Mouse (Mus musculus): ENCODE results near the gene Tedc1.

The Tedc1 gene

DNA sequence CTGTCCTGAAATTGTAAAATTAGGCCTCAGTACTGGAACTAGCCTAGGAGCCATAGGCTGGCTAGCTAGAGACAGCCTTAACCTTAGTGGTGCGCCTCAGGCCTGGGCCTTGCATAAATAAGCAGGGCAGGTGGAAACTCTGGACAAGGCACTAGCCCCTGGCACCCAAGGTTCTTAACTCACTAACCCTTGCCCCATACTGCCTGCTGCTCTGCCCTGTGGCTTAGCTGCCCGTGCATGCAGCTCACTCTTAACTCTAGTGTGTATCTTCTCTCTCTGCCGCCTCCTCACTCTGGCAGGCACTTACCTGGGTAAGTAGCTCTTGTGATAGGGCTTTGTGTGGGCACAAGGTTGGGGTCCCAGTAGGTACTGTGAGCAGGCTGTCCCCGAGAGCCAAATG lies 21.7 kb upstream of the Tedc1 start:
- no peak for DNase-seq (ENCODE audit: low read depth, low spot score)
- H3K27me3 ChIP-seq (ENCODE audit: control insufficient read depth, insufficient read depth, low read length, poor library complexity, severe bottlenecking), result no peaks in the 10 kb centered on the region

DNA sequence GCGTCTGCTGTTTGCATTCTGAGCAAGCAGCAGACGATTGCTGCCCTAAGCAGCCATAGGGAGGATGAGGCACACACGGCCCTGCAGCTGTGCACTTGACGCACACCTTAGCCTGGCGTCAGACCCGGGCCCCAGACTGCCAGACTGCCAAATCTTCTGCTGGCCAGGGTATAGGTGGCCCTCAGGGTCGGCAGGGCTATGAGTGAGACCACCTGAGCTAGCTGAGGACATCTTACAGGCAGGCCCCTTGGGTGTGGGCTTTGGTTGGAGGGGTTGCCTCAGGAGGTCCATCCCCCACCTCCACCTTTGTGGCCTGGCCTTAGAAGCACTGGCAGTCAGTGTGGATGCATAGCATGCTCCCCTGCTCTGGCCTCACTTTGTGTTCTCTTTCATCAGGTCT lies 20.8 kb upstream of the Tedc1 start:
- no peak for DNase-seq (ENCODE audit: low read depth, low spot score)
- Histone ChIP-seq H3K27me3 (ENCODE audit: control insufficient read depth, insufficient read depth, low read length, poor library complexity, severe bottlenecking) (no peaks in the 10 kb centered on the region), H3K36me3 (ENCODE audit: control insufficient read depth, insufficient read depth, low read length, poor library complexity, severe bottlenecking) (peaks cover 4% of the 10 kb centered on the region)

More for the DNA sequence above, 21.7 kb upstream of the Tedc1 start:
- peaks cover 4% of the 10 kb centered on the region for H3K36me3 ChIP-seq (ENCODE audit: control insufficient read depth, insufficient read depth, low read length, poor library complexity, severe bottlenecking)

- H3K36me3 ChIP-seq (ENCODE audit: control insufficient read depth, insufficient read depth, low read length, poor library complexity, severe bottlenecking), result peaks cover 4% of the 10 kb centered on the region; the same call in 1 of the 2 replicates
- no peak for DNase-seq (ENCODE audit: low read depth, low spot score)
- no peaks in the 10 kb centered on the region for H3K27me3 ChIP-seq (ENCODE audit: control insufficient read depth, insufficient read depth, low read length, poor library complexity, severe bottlenecking)
These were observed 19.7 kb upstream of the Tedc1 start for GRCm38 (mm10) chr12:113136492-113137020.

DNA sequence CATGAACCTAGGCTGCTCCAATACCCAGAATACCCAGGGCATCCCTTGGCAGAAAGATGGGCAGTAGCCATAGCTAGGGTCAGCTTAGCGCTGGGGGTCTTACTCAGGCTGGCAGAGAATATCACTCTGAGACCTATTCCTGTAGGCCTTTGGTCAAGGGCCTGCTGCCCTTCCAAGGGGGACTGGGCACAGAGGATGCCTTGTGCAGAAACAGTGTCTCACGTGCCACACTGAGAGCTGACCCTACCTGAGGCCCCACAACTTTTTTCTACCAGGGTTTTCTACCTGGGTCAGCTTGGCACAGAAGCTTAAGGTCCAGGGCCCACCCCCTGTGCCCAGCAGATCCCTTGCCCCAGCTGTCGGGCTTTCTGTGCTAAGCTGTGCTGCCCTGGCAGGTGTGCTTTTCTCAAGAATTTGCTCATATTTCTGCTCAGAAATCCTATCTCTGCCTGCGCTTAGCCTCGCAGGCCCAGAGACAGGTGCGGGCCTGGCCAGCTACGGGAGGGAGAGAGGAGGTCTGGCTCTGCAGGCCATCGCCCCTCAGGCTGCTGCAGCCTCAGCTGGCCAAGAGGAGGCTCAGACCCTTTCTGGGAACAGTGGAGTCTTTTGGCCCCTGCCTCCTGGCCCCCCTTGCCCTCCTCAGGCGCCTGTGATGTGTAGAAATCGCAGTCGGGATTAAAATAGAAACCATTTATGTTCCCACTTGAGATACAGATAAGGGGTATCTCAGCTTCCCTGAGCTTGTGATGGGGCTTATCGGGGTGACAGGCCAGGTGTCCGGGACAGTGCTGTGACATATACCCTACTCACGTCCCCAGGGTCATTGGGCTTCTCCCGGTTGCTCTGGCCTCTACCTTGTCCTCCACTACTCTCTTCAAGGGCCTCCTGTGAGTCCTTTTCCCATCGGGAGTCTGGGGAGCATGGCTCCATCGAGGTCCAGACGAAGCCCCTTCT lies 18.7 kb upstream of the Tedc1 start:
- peaks cover 4% of the 10 kb centered on the region; the same call in 1 of the 2 replicates for H3K36me3 ChIP-seq (ENCODE audit: control insufficient read depth, insufficient read depth, low read length, poor library complexity, severe bottlenecking)
- no peaks in the 10 kb centered on the region for H3K27me3 ChIP-seq (ENCODE audit: control insufficient read depth, insufficient read depth, low read length, poor library complexity, severe bottlenecking)

GRCm38 (mm10) chr12:113138291-113138690 lies 17.9 kb upstream of the Tedc1 start:
- DNase-seq (ENCODE audit: low read depth, low spot score), result no peak
- Histone ChIP-seq H3K27me3 (ENCODE audit: control insufficient read depth, insufficient read depth, low read length, poor library complexity, severe bottlenecking) (no peaks in the 10 kb centered on the region), H3K36me3 (ENCODE audit: control insufficient read depth, insufficient read depth, low read length, poor library complexity, severe bottlenecking) (peaks cover 4% of the 10 kb centered on the region; the same call in 1 of the 2 replicates)

More for the DNA sequence above, 18.7 kb upstream of the Tedc1 start:
- no peak for DNase-seq (ENCODE audit: low read depth, low spot score)

DNA sequence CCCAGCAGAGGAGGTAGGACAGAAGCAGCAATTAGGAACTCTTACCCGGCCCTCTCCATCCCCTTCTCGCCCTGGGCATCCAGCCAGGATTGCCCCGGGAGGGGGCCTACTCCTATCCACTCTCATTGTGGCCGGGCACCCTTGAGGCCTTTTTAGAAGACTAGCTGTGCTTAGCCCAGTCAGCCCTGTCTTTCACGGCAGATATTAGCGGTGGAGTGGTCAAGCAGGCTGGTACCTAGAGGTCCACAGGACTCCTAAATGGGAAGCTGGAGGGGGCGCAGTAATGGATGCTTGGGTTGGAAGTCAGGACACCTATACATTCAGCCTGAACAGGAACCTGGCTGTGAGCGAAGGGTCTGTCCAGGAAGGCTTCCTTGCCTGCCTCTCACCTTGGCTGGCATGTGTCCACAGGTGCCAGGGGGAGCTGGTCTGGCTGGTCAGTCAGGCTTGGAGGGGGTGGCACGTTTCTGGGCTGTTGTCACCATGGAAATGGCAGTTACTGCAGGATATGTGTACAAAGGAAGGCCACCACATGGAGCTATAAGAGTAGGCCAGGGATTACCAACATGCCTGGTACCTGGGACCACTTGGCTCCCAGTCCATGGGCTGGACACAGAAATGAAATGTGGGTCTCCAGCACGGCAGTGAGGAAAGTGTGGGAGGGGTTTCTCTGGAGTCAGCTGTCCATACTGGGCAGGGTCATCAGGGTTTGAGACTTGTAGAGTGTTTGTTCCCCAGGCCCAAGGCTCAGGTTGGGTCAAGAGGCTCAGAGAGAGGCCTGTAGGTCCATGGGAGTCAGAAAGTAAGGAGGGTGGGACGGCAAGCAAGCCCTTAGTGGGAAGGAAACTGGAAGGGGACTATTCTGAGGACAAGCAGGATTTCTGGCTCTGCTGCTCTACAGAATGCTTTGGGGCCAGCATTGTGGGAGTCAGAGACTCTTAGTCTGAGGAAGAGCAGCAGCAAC lies 17.0 kb upstream of the Tedc1 start:
- H3K36me3 ChIP-seq (ENCODE audit: control insufficient read depth, insufficient read depth, low read length, poor library complexity, severe bottlenecking), result peaks cover 4% of the 10 kb centered on the region; the same call in 1 of the 2 replicates
- DNase-seq (ENCODE audit: low read depth, low spot score), result no peak

DNA sequence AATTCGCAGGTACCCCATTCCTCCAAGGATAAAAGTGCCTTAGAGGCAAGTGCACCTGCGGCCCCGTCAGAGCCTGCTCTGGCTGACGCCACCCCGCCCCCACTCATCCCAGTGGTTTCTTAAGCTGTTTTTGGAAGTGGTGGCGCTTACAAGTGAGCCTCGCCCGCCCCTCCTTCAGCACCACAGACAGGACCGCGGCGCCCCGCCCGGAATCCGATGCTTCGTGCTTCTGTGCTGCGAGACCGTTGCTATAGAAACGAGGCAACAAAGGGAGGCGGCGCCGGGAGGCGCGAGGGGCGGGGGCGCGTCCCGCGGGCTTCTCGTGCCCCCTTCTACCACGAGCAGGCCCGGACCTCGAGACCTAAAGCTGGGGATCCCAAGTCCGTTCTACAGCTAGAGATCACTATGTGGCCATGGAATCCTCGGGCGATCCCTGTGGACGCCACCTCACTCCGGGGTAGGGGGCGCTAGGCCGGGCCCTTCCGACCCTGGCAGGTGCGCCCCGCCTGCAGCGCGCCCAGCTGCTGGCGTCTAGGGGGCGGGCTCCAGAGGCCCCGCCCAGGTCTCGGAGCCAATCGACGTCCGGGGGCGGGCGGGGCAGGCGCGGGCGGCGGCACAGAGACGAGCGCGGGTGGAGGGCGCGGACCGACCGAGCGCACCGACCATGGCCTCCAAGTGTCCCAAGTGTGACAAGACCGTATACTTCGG lies 16.2 kb upstream of the Tedc1 start, which contains the start of gene Crip2:
Gene Crip2 (plus strand): TSS at position 329 of the 708 bp plus-strand sequence.
- DNase-seq (ENCODE audit: low read depth, low spot score), result peak; percentile 91
- peaks cover 3% of the 10 kb centered on the region; the same call in 1 of the 2 replicates for H3K36me3 ChIP-seq (ENCODE audit: control insufficient read depth, insufficient read depth, low read length, poor library complexity, severe bottlenecking)
- H3K27me3 ChIP-seq (ENCODE audit: control insufficient read depth, insufficient read depth, low read length, poor library complexity, severe bottlenecking), result no peaks in the 10 kb centered on the region

More for the DNA sequence above, 17.0 kb upstream of the Tedc1 start:
- H3K27me3 ChIP-seq (ENCODE audit: control insufficient read depth, insufficient read depth, low read length, poor library complexity, severe bottlenecking), result no peaks in the 10 kb centered on the region

- no peak for DNase-seq (ENCODE audit: low read depth, low spot score)
- H3K36me3 ChIP-seq (ENCODE audit: control insufficient read depth, insufficient read depth, low read length, poor library complexity, severe bottlenecking), result peaks cover 1% of the 10 kb centered on the region; the same call in 1 of the 2 replicates
- H3K27me3 ChIP-seq (ENCODE audit: control insufficient read depth, insufficient read depth, low read length, poor library complexity, severe bottlenecking), result no peaks in the 10 kb centered on the region
These were observed 15.4 kb upstream of the Tedc1 start for GRCm38 (mm10) chr12:113140616-113141411.

GRCm38 (mm10) chr12:113141531-113141973 lies 14.7 kb upstream of the Tedc1 start:
- no peaks in the 10 kb centered on the region; the same call in 1 of the 2 replicates for H3K36me3 ChIP-seq (ENCODE audit: control insufficient read depth, insufficient read depth, low read length, poor library complexity, severe bottlenecking)
- DNase-seq (ENCODE audit: low read depth, low spot score), result no peak
- H3K27me3 ChIP-seq (ENCODE audit: control insufficient read depth, insufficient read depth, low read length, poor library complexity, severe bottlenecking), result no peaks in the 10 kb centered on the region

DNA sequence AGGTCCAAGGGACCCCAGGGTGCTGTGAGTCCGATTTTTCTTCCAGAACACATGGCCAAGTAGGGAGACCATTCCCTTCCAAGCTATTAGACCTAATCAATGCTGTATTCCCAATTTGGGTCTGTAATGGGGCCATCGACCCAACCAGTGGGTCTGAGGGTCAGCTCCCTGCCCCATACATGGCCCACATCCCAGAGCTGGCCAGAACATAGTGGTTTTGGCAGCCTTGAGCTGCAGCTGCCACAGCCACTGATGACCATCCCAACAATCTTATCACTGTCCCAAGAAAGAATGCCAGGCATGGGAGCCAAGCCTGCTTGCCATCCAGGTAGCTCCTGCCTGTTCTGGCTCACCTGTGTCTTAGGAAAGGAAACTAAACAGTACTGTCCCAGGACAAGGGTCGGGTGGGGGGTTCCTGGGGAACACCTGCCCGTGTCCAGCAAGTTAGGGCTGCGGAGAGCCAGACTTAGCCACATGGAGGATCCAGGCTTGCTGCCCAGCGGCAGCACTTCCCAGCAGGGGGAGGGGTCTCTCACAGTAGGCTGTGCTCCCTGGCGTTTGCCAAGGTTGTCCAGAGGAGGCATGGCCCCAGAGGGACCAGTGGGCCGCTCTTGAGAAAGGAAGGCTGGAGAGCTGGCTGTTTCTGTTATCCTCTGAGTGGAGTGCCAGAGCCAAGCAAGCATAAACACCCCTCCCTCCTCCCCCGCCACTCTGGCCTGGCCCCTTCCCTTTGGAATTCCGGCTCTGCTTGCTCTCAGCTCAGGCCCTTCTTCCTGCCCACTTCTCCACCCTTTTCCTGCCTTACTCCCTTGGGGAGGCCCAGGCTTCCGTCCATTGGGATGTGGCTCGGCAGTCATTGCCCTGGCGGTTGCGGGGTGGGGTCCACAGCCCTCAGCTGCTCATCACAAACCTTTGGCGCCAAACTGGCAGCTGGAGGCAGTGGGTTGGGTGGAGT lies 13.9 kb upstream of the Tedc1 start:
- Histone ChIP-seq H3K36me3 (ENCODE audit: control insufficient read depth, insufficient read depth, low read length, poor library complexity, severe bottlenecking) (no peaks in the 10 kb centered on the region; the same call in 1 of the 2 replicates), H3K27me3 (ENCODE audit: control insufficient read depth, insufficient read depth, low read length, poor library complexity, severe bottlenecking) (no peaks in the 10 kb centered on the region)
- DNase-seq (ENCODE audit: low read depth, low spot score), result no peak

- Histone ChIP-seq H3K36me3 (ENCODE audit: control insufficient read depth, insufficient read depth, low read length, poor library complexity, severe bottlenecking) (no peaks in the 10 kb centered on the region; the same call in 1 of the 2 replicates), H3K27me3 (ENCODE audit: control insufficient read depth, insufficient read depth, low read length, poor library complexity, severe bottlenecking) (no peaks in the 10 kb centered on the region)
- no peak for DNase-seq (ENCODE audit: low read depth, low spot score)
These were observed 13.1 kb upstream of the Tedc1 start for GRCm38 (mm10) chr12:113143164-113143563.

DNA sequence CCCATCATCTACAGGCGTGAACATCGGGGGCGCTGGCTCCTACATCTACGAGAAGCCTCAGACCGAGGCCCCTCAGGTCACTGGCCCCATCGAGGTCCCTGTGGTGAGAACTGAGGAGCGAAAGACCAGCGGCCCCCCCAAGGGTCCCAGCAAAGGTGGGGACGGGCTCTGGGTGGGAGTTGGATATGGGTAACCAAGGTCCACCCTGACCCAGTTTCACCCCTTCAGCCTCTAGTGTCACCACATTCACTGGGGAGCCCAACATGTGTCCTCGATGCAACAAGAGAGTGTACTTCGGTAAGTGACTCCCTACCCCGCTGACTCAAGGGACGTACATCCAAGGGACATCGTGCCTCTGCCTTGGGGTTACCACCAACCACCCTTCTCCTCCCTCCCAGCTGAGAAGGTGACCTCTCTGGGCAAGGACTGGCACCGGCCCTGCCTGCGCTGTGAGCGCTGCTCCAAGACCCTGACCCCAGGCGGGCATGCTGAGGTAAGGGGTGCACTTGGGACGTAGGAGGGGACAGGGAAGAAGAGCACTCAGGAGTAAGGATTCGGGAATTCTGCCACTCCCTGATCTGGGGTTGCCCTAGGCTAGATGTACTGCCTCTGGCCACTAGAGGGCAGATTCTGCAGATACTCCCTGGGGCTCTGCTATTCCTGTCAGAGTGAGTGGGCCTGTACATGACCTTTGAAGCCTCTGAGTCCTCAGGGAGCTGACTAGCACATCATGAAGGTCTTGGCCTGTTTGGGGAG lies 12.0 kb upstream of the Tedc1 start:
- DNase-seq (ENCODE audit: low read depth, low spot score), result peak; percentile 70
- no peaks in the 10 kb centered on the region; the same call in 1 of the 2 replicates for H3K36me3 ChIP-seq (ENCODE audit: control insufficient read depth, insufficient read depth, low read length, poor library complexity, severe bottlenecking)
- H3K27me3 ChIP-seq (ENCODE audit: control insufficient read depth, insufficient read depth, low read length, poor library complexity, severe bottlenecking), result no peaks in the 10 kb centered on the region

Data from splenic B cell, adult 2 months (primary cell).